Mouse (Mus musculus) stomach, embryonic 14.5 days (tissue): ENCODE results near the gene Plcb2. TPM values are rescaled to one million over a fixed set of nuclear protein-coding genes. Genes with fewer than 3 reads are reported as not detected.

Source experiments
- ATAC-seq: fragments of 200-750 bp; cut with Nextera tagmentation; 2 replicates; pipeline ENCODE4 v1.8.0; 2017; ENCODE audit warnings: low read depth, moderate TSS enrichment; ENCODE audit not compliant: insufficient number of reproducible peaks, insufficient read depth, low FRiP score
- H3K27ac ChIP-seq: fragments of 300-500 bp; sonication (generic); 2 replicates; pipeline ENCODE4 v1.5.1; 2014; ENCODE audit warnings: mild to moderate bottlenecking, low read length, moderate library complexity, mixed read lengths
- H3K27me3 ChIP-seq: fragments of 300-500 bp; sonication (generic); 2 replicates; pipeline ENCODE4 v1.6.1; 2014; ENCODE audit warnings: low read length, control low read depth, mixed read lengths; ENCODE audit not compliant: control insufficient read depth, insufficient read depth
- H3K36me3 ChIP-seq: fragments of 300-500 bp; sonication (generic); 2 replicates; pipeline ENCODE4 v1.6.1; 2014; ENCODE audit warnings: mild to moderate bottlenecking, control low read depth, low read length, moderate library complexity, mixed read lengths; ENCODE audit not compliant: control insufficient read depth, insufficient read depth
- H3K4me1 ChIP-seq: fragments of 300-500 bp; sonication (generic); 2 replicates; pipeline ENCODE4 v1.6.1; 2014; ENCODE audit warnings: low read length, control low read depth, mixed read lengths; ENCODE audit not compliant: control insufficient read depth, insufficient read depth
- H3K4me2 ChIP-seq: fragments of 300-500 bp; sonication (generic); replicated peaks from 2 replicates; pipeline ENCODE4 v1.6.1; 2014; ENCODE audit warnings: low read depth, low read length, control low read depth
- H3K4me3 ChIP-seq: fragments of 300-500 bp; sonication (generic); 2 replicates; pipeline ENCODE4 v1.5.1; 2014; ENCODE audit warnings: low read depth, low read length, control low read depth
- H3K9ac ChIP-seq: fragments of 300-500 bp; sonication (generic); replicated peaks from 2 replicates; pipeline ENCODE4 v1.6.1; 2014; ENCODE audit warnings: low read depth, mild to moderate bottlenecking, control low read depth, low read length, moderate library complexity, mixed read lengths
- H3K9me3 ChIP-seq: fragments of 300-500 bp; sonication (generic); 2 replicates; pipeline ENCODE4 v1.6.1; 2016; ENCODE audit warnings: low read depth, low read length, control low read depth; ENCODE audit not compliant: control insufficient read depth
- WGBS: fragments of 180-500 bp; shearing (Covaris S2); extraction: QIAGEN DNeasy Blood & Tissue Kit; methylation state at CpG from one replicate; pipeline ENCODE4 v1.1.7; 2014; 5-methylcytosine and 5-hydroxymethylcytosine counted together
- polyA plus RNA-seq: library from polyadenylated mRNA; unstranded; fragments of >200 nt; fragmentation: Nextera tagmentation; extraction: Ambion mirVana; gene quantifications from 2 replicates; pipeline ENCODE4 v1.2.1, GENCODE M21; 2014

Gene Plcb2
- polyA plus RNA-seq, 1 experiment from 2014 or later, result 1.3 TPM

- H3K27ac ChIP-seq, result no peak within 1 kb of the TSS
- peak; percentile 85 for ATAC-seq
- under 1% methylated on average over 51 of the region's 57 CpGs for WGBS
Observed at GRCm38 (mm10) chr2:118745232-118745884, 17.1 kb upstream of the Plcb2 start, which contains the start of gene Inafm2. Gene Inafm2 (plus strand): TSS chr2:118745758.

DNA sequence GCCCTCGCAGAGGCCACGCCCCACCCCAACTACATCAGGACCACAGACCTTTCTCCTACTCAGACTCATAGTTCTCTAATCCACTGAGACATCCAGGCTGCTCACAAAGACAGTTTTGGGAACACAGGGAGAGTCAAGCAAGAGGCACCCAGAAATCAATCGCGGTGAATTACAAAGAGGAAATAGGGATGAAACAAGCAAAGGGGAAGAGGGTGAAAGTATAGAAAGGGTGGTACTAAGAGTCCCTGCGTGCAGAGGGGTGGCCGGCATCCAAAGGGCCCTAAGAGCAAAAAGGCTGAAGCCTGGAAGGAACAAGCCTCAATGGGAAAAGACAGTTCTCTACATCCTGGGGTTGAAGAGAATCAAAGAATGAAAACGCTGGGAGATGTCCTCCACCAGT, 16.4 kb upstream of the Plcb2 start:
- H3K9ac ChIP-seq, result no peak overlapping the region
- H3K4me3 ChIP-seq, result no peak overlapping the region
- H3K27ac ChIP-seq, result no peak overlapping the region
- peaks cover 17% of the 10 kb centered on the region for H3K4me1 ChIP-seq
- H3K36me3 ChIP-seq, result no peaks in the 10 kb centered on the region
- no peak for ATAC-seq
- no peak overlapping the region for H3K4me2 ChIP-seq
- WGBS, result 15% methylated on average over 7 of the region's 7 CpGs
- 0 out of 2 replicates have a peak, but pooled peaks cover 2% of the 10 kb centered on the region for H3K27me3 ChIP-seq
- no peaks in the 10 kb centered on the region for H3K9me3 ChIP-seq

More at GRCm38 (mm10) chr2:118745232-118745884, 17.1 kb upstream of the Plcb2 start, which contains the start of gene Inafm2:
- H3K36me3 ChIP-seq, result no peaks in the 10 kb centered on the region
- H3K4me3 ChIP-seq, result peak within 1 kb of the TSS; percentile 69
- H3K4me2 ChIP-seq, result peak within 1 kb of the TSS; percentile 89
- H3K9ac ChIP-seq, result peak within 1 kb of the TSS; percentile 88
- H3K9me3 ChIP-seq, result no peaks in the 10 kb centered on the region
- peaks cover 19% of the 10 kb centered on the region for H3K4me1 ChIP-seq
- no peaks in the 10 kb centered on the region for H3K27me3 ChIP-seq

DNA sequence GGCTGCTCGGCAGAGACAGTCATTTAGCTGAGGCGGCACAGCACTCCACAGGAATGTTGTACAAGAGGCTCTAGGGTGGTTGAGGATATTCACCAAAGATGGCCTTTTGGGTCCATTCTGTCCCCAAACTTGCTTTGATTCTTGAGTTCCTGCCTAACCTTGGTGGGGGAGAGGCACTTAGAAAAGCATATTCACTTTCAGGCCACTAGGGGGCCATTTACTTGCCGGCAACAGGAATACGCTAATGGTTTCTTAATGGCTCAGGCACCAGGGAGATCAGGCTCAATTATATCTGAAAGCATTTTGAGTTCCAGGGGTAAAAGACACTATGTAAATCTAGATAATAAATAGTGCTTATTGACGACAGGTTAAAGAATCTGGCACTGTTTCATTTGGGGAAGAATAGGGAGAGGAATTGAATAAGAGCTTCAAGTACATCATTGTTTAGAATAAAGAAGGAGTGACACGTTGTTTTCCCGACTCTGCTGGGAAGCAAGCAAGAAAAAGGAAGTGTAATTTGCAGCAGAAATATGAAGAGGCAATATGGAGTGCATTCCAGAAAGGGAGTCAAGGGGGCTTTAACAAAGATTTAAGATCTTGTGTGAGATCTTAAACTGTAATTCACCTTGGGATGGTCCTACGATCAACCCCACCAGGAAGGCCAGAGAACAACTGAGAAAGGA, 15.2 kb upstream of the Plcb2 start:
- H3K4me1 ChIP-seq, result peaks cover 14% of the 10 kb centered on the region
- H3K9ac ChIP-seq, result no peak overlapping the region
- H3K4me2 ChIP-seq, result no peak overlapping the region
- WGBS, result 26% methylated on average over 8 of the region's 8 CpGs
- no peak overlapping the region for H3K4me3 ChIP-seq
- H3K36me3 ChIP-seq, result no peaks in the 10 kb centered on the region
- ATAC-seq, result no peak
- H3K27ac ChIP-seq, result no peak overlapping the region
- H3K9me3 ChIP-seq, result no peaks in the 10 kb centered on the region
- H3K27me3 ChIP-seq, result 0 out of 2 replicates have a peak, but pooled peaks cover 2% of the 10 kb centered on the region

DNA sequence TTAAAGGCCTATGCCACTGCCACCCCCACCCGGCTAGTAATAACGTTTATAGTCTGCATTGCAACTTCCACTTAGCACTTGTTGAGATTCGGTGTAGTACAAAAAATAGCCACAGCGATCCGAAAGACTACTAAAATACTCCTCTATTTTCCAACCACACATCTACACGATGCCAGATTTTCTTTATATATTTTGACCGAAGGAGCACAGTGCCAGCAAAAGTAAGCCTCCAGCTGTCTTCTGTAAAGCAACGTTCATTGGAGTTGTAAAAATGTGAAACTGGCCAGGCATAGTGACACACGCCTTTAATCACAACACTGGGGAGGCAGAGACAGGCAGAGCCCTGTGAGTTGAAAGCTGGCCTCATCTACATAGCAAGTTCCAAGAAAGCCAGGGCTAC, 12.9 kb upstream of the Plcb2 start:
- Histone ChIP-seq H3K9me3 (no peaks in the 10 kb centered on the region), H3K9ac (no peak overlapping the region), H3K27ac (no peak overlapping the region), H3K4me3 (no peak overlapping the region), H3K36me3 (no peaks in the 10 kb centered on the region), H3K4me2 (no peak overlapping the region), H3K27me3 (0 out of 2 replicates have a peak, but pooled peaks cover 2% of the 10 kb centered on the region), H3K4me1 (peaks cover 3% of the 10 kb centered on the region; the same call in 1 of the 2 replicates)
- 63% methylated on average over 9 of the region's 9 CpGs for WGBS
- ATAC-seq, result no peak

- Histone ChIP-seq H3K4me1 (peaks cover 3% of the 10 kb centered on the region; the same call in 1 of the 2 replicates), H3K9ac (no peak overlapping the region)
Observed at GRCm38 (mm10) chr2:118740341-118740740, 12.1 kb upstream of the Plcb2 start.

GRCm38 (mm10) chr2:118733341-118733740, 5.1 kb upstream of the Plcb2 start:
- Histone ChIP-seq H3K4me2 (no peak overlapping the region), H3K4me3 (no peak overlapping the region), H3K36me3 (no peaks in the 10 kb centered on the region), H3K4me1 (peaks cover 13% of the 10 kb centered on the region), H3K27ac (no peak overlapping the region), H3K9ac (no peak overlapping the region), H3K27me3 (no peaks in the 10 kb centered on the region), H3K9me3 (no peaks in the 10 kb centered on the region)
- 64% methylated on average over 5 of the region's 5 CpGs for WGBS
- no peak for ATAC-seq

More at GRCm38 (mm10) chr2:118740341-118740740, 12.1 kb upstream of the Plcb2 start:
- H3K4me2 ChIP-seq, result no peak overlapping the region
- H3K36me3 ChIP-seq, result no peaks in the 10 kb centered on the region
- no peak for ATAC-seq
- 60% methylated on average over 3 of the region's 3 CpGs for WGBS
- no peak overlapping the region for H3K27ac ChIP-seq
- no peak overlapping the region for H3K4me3 ChIP-seq
- H3K9me3 ChIP-seq, result no peaks in the 10 kb centered on the region
- 0 out of 2 replicates have a peak, but pooled peaks cover 2% of the 10 kb centered on the region for H3K27me3 ChIP-seq

- no peak for ATAC-seq
- no peak overlapping the region for H3K9ac ChIP-seq
- no peaks in the 10 kb centered on the region for H3K36me3 ChIP-seq
- H3K4me2 ChIP-seq, result no peak overlapping the region
- peaks cover 21% of the 10 kb centered on the region for H3K4me1 ChIP-seq
- WGBS, result 82% methylated on average over 5 of the region's 5 CpGs
- no peaks in the 10 kb centered on the region for H3K9me3 ChIP-seq
- H3K27me3 ChIP-seq, result no peaks in the 10 kb centered on the region
- no peak overlapping the region for H3K27ac ChIP-seq
- no peak overlapping the region for H3K4me3 ChIP-seq
Observed at GRCm38 (mm10) chr2:118731981-118732380, 3.7 kb upstream of the Plcb2 start.

GRCm38 (mm10) chr2:118730622-118730915, 2.3 kb upstream of the Plcb2 start:
- peaks cover 21% of the 10 kb centered on the region for H3K4me1 ChIP-seq
- no peak overlapping the region for H3K9ac ChIP-seq
- no peaks in the 10 kb centered on the region for H3K27me3 ChIP-seq
- H3K36me3 ChIP-seq, result no peaks in the 10 kb centered on the region
- H3K27ac ChIP-seq, result no peak overlapping the region
- WGBS, result 10% methylated on average over 3 of the region's 3 CpGs
- H3K4me2 ChIP-seq, result no peak overlapping the region
- ATAC-seq, result peak; percentile 19; the same call in 1 of the 2 replicates
- H3K4me3 ChIP-seq, result no peak overlapping the region
- H3K9me3 ChIP-seq, result no peaks in the 10 kb centered on the region
